Mouse (Mus musculus) retina, postnatal 1 day (tissue): ENCODE results near the gene Tmem102.

ENCODE experiments used
- DNase-seq: peaks from one replicate; pipeline ENCODE4 v3.0.0-alpha.2; 2012

Gene Tmem102

DNA sequence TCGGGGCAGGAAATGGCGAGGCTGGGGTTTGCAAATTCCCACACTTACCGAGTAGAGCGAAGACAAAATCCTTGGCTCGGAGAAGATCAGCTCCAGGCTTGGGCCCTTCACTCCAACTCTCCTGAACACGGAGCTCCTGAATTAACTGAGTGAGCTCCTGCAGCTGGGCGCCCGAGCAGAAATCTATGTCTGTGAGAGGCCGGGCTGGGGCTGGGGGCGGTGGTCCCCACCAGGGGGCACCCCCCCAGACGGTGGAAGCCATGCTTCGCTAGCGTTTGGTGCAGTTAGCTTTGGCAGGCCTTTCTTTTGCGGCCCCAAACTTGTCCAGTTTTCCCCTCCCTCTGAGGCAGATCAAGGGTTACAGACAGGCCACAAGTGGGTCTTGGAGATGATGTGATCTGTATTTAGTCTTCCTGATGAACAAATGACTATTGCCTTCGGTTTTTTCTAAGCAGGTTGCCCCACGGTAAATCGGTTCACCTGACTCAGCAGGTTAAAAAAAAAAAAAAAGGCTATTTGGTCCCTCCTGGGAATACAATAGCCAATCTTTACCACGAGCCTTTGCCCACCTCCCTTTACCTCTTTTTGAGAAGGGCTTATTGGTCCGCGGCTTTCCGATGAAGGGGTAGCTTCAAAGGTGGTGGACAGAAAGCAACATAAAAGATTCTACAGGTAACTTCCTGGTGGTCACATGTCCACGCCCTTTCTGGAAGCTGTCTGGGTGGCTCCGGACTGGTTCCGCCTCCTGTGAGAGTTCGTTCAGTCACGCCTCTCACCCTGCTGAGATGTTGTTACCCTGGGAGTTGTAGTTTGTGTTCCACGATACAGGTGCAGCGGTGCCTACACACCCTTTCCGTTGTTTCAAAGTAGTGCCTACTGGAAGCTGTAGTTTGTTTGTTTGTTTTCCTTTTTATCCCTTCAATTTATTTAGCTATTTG lies at the start of gene Tmem102:
Gene Tmem102, minus strand, starts transcription at position 653 of the 938 bp plus-strand sequence.
- no peak for DNase-seq

GRCm38 (mm10) chr11:69854680-69855079 lies 49.3 kb upstream of the Tmem102 start:
- no peak for DNase-seq

GRCm38 (mm10) chr11:69853994-69854393 lies 48.6 kb upstream of the Tmem102 start:
- DNase-seq = peak; percentile 24

GRCm38 (mm10) chr11:69850754-69851153 lies 45.3 kb upstream of the Tmem102 start:
- no peak for DNase-seq

DNA sequence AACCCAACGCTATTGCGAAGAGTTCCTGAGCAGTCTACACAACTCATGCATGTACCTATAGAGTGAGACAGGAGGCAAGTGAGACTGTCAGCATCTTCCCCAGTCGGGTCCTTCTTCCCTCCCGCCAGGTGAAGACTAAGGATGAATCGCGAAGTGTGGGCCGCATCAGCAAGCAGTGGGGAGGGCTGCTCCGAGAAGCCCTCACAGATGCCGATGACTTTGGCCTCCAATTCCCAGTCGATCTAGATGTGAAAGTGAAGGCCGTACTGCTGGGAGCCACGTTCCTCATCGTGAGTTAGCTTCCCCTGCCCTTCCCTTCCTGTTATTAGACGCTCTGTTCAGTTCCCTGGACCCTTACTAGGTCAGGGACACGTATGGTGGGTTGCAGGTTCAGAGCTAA lies 44.5 kb upstream of the Tmem102 start:
- no peak for DNase-seq

- DNase-seq = no peak
Measured at GRCm38 (mm10) chr11:69849128-69849527, 43.7 kb upstream of the Tmem102 start.

- no peak for DNase-seq
Measured at GRCm38 (mm10) chr11:69848021-69848420, 42.6 kb upstream of the Tmem102 start.

DNA sequence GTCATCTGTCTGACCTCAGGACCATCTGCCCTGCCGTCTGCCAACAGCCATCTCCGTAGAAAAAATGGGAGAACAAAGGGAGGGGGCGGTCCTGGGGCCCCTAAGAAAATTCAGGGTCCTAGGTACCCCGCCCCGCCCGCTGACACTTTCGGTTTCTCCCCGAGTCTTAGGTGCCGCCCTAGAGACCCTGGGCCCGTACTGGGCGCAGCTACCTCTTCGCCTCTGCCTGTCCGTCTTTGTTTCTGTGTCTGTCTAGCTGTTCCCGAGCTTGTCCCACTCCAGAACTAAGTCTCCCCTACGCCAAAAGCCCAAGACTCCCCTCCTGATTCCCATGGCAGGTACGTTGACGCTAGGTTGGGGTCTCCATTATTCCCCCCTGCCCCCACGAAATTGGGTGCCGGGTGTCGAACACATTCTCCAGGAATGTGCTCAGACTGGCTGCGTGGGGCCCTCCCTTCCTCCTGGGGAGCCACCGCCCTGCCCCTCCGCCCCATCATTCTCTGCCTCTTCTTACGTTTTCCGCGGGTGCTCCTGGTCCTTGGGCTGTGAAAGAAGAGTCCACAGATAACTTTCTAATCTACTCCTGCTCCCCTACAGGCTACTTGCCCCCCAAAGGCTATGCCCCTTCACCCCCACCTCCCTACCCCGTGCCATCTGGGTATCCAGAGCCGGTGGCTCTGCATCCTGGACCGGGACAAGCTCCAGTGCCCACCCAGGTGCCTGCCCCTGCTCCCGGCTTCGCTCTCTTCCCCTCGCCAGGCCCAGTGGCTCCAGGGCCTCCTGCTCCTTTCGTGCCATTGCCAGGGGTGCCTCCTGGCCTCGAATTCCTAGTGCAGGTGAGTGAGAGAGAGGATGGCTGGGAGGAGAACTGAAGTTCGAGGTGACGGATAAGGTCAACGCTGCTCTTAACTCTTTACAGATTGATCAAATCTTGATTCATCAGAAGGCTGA lies 41.6 kb upstream of the Tmem102 start:
- DNase-seq = no peak

DNA sequence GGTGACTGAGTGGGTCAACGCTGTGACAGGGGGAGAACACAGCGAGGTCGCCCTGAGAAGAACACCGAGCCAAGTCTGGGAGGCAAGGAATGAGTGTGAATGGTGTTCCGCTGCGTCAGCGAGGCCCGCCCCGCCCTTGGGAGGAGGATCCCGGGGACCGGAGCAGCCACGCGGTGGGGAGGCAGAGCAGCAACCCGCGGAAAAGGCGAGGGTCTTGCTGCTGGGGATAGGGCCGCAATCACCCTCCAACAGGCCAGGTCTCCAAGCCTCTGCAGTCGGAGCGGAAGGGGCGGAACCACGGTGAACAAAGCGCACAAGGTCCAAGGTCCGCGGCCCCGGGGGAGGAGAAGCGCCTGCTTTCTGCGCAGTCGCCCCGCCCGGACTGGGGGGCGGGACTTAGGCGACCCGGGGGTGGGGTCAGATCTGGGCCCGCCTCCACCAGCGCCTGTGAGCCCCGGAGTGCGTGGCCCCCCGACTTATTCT lies 40.8 kb upstream of the Tmem102 start, which contains the start of gene Plscr3:
Gene Plscr3, plus strand, starts transcription at position 179 of the 483 bp plus-strand sequence.
- peak; percentile 95 for DNase-seq

DNA sequence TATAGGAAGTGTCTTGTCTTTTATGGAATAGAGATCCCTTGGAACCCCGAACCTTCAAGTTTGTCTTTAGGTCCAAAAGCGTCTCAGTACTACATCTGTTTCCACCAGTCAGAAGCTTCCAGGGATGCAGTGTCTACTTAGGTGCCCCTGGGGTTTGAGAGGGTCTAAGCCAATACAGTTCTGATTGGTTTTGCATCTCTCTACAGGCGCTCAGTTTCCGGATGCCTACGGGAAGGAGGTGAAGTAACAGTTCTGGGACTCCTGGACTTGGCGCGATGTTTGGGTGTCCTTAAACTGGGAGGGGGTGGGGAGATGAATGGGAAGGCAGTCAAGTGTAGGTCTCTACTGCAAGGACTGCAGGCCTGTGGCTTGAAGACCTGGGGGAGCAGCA lies 33.3 kb upstream of the Tmem102 start:
- no peak for DNase-seq

- peak; percentile 99 for DNase-seq
Measured at GRCm38 (mm10) chr11:69837952-69838713, 32.7 kb upstream of the Tmem102 start, which contains the start of gene Tmem256. Gene Tmem256 (plus strand): TSS chr11:69838514.

GRCm38 (mm10) chr11:69837604-69837951 lies 32.2 kb upstream of the Tmem102 start, which contains the start of gene Nlgn2:
Gene Nlgn2 (minus strand): TSS chr11:69837784.
- DNase-seq = no peak

DNA sequence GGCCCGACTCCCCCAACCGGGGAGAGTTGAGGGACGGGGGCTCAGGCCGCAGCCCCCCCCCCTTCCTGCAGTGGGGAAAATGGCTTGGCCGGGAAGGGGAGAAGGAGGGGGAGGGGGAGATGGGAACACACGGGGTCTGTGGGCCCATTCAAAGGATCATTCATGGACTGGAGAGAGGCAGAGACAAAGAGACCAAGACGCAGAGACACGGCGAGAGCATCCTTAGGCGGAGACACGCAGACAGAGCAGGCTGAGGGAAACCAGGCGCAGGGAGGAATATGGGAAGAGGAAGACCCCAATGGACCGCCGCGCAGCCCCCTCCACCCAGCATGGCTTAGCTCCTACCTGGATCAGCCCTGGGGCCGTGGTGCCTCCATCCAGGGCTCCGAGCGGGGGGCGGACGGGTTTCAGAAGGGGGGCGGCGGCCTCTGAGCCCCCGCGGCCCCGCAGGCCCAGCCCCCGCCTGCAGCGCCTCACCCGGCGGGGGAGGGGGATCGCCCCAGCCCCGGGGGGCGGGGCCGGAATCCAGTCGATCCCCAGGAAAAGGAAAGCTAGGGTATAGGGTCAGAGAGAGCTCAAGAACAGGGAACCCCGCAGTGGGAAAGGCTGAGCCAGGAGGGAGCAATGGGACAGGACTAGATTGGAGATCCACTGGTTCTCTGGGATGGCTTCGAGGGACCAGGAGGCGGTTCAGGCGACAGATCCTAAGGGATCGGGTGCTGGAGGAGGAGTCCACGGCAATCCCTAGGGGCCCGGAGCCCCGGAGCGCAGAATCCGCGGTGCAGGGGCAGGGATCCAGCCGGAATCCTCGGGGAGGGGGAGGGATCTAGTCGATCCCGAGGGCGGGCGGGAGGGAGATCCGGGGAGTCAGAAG lies 31.5 kb upstream of the Tmem102 start:
- peak; percentile 50 for DNase-seq

- no peak for DNase-seq
Measured at GRCm38 (mm10) chr11:69835966-69836335, 30.5 kb upstream of the Tmem102 start.

GRCm38 (mm10) chr11:69835326-69835965 lies 30.0 kb upstream of the Tmem102 start:
- DNase-seq = peak; percentile 64

GRCm38 (mm10) chr11:69834001-69834549 lies 28.7 kb upstream of the Tmem102 start:
- peak; percentile 60 for DNase-seq

GRCm38 (mm10) chr11:69833554-69833953 lies 28.1 kb upstream of the Tmem102 start:
- DNase-seq = no peak

- peak; percentile 85 for DNase-seq
Measured at GRCm38 (mm10) chr11:69828832-69829231, 23.4 kb upstream of the Tmem102 start.

- no peak for DNase-seq
Measured at GRCm38 (mm10) chr11:69823456-69823855, 18.0 kb upstream of the Tmem102 start.

DNA sequence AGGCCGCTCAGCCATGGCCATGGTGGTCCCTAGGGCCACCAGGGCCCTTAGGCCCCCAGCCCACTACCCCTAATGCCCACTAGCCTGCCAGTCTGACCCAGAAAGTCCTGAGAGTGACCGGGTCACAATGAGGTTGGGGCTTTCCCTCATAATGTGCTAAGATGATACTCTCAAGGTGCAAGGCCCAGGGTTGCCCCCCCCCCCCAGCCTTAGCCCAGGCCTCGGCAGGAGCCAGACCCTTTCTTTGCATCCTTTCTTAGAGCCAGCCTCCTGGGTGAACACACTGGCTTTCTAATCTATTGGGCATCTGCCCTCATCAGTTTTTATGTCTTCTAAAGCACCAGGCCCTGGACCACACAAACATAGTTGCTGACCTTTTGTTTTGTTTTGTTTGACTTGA lies 16.7 kb upstream of the Tmem102 start, which contains the start of gene Spem1:
Gene Spem1, minus strand, starts transcription at position 101 of the 400 bp plus-strand sequence.
- no peak for DNase-seq
